Mouse (Mus musculus) forebrain, embryonic 12.5 days (tissue): Measurements from ENCODE around the gene Rtf1. TPM values are rescaled to one million over a fixed set of nuclear protein-coding genes. Genes with fewer than 3 reads are reported as not detected.
A peak's percentile ranks its signal among the peaks of the same experiment; 100 is the strongest.

ENCODE experiments used
- ATAC-seq: fragments of 200-750 bp; cut with Nextera tagmentation; 2 replicates; pipeline ENCODE4 v1.8.0; 2017; ENCODE audit warnings: moderate TSS enrichment; ENCODE audit not compliant: low FRiP score
- H3K27ac ChIP-seq: fragments of 300-500 bp; sonication (generic); 2 replicates; pipeline ENCODE4 v1.5.1; 2016; ENCODE audit warnings: mild to moderate bottlenecking
- H3K27me3 ChIP-seq: fragments of 300-500 bp; sonication (generic); 2 replicates; pipeline ENCODE4 v1.6.1; 2016; ENCODE audit warnings: mild to moderate bottlenecking
- H3K36me3 ChIP-seq: fragments of 300-500 bp; sonication (generic); replicated peaks from 2 replicates; pipeline ENCODE4 v1.6.1; 2016; ENCODE audit warnings: mild to moderate bottlenecking
- H3K4me1 ChIP-seq: fragments of 300-500 bp; sonication (generic); 2 replicates; pipeline ENCODE4 v1.6.1; 2016
- H3K4me2 ChIP-seq: fragments of 300-500 bp; sonication (generic); 2 replicates; pipeline ENCODE4 v1.6.1; 2016; ENCODE audit warnings: mild to moderate bottlenecking, moderate library complexity
- H3K4me3 ChIP-seq: fragments of 300-500 bp; sonication (generic); replicated peaks from 2 replicates; pipeline ENCODE4 v1.5.1; 2016; ENCODE audit warnings: mild to moderate bottlenecking
- H3K9ac ChIP-seq: fragments of 300-500 bp; sonication (generic); 2 replicates; pipeline ENCODE4 v1.6.1; 2016; ENCODE audit warnings: mild to moderate bottlenecking
- H3K9me3 ChIP-seq: fragments of 300-500 bp; sonication (generic); 2 replicates; pipeline ENCODE4 v1.6.1; 2016
- WGBS: fragments of 180-500 bp; shearing (Covaris S2); methylation state at CpG from one replicate; pipeline ENCODE4 v1.1.7; 2016; 5-methylcytosine and 5-hydroxymethylcytosine counted together
- polyA plus RNA-seq: library from polyadenylated mRNA; unstranded; fragments of >200 nt; fragmentation: Nextera tagmentation; extraction: Ambion mirVana; gene quantifications from 2 replicates; pipeline ENCODE4 v1.2.1, GENCODE M21; 2016

Rtf1 gene
- polyA plus RNA-seq, 1 experiment from 2014 or later = 80.6 TPM

- whole genome bisulfite sequencing = under 1% methylated on average over 52 of the region's 53 CpGs
- Histone ChIP-seq H3K9me3 (no peaks in the 10 kb centered on the region), H3K27me3 (peaks cover 70% of the 10 kb centered on the region), H3K4me1 (peaks cover 42% of the 10 kb centered on the region), H3K9ac (peak within 1 kb of the TSS; percentile 65), H3K4me2 (peak within 1 kb of the TSS; percentile 99), H3K4me3 (peak within 1 kb of the TSS; percentile 69), H3K27ac (peak within 1 kb of the TSS; percentile 63), H3K36me3 (no peaks in the 10 kb centered on the region)
- ATAC-seq = peak; percentile 82
Observed at GRCm38 (mm10) chr2:119741581-119742411, 66.9 kb downstream of the Rtf1 start, which contains the start of gene Itpka. Gene Itpka, plus strand, starts transcription at chr2:119742337.

GRCm38 (mm10) chr2:119742461-119743175, 67.8 kb downstream of the Rtf1 start:
- H3K4me1 ChIP-seq = peaks cover 42% of the 10 kb centered on the region
- peak overlapping the region; percentile 69 for H3K4me3 ChIP-seq
- ATAC-seq = peak; percentile 40
- H3K4me2 ChIP-seq = peak overlapping the region; percentile 99
- H3K36me3 ChIP-seq = no peaks in the 10 kb centered on the region
- under 1% methylated on average over 61 of the region's 70 CpGs for WGBS
- no peak overlapping the region for H3K27ac ChIP-seq
- peaks cover 63% of the 10 kb centered on the region for H3K27me3 ChIP-seq
- H3K9me3 ChIP-seq = no peaks in the 10 kb centered on the region
- H3K9ac ChIP-seq = peak overlapping the region; percentile 65

GRCm38 (mm10) chr2:119743176-119743807, 68.4 kb downstream of the Rtf1 start:
- 12% methylated on average over 14 of the region's 31 CpGs for WGBS
- Histone ChIP-seq H3K9ac (peak overlapping the region; percentile 65), H3K27me3 (peaks cover 63% of the 10 kb centered on the region), H3K4me2 (peak overlapping the region; percentile 99), H3K4me1 (peaks cover 42% of the 10 kb centered on the region), H3K9me3 (no peaks in the 10 kb centered on the region), H3K27ac (no peak overlapping the region), H3K4me3 (peak overlapping the region; percentile 69), H3K36me3 (no peaks in the 10 kb centered on the region)
- ATAC-seq = no peak

- H3K4me1 ChIP-seq = peaks cover 42% of the 10 kb centered on the region
- H3K4me3 ChIP-seq = peak overlapping the region; percentile 69
- H3K27me3 ChIP-seq = peaks cover 64% of the 10 kb centered on the region
- 4% methylated on average over 22 of the region's 22 CpGs for WGBS
- peak overlapping the region; percentile 38; the same call in 1 of the 2 replicates for H3K4me2 ChIP-seq
- H3K9ac ChIP-seq = no peak overlapping the region
- no peaks in the 10 kb centered on the region for H3K36me3 ChIP-seq
- no peaks in the 10 kb centered on the region for H3K9me3 ChIP-seq
- no peak for ATAC-seq
- H3K27ac ChIP-seq = no peak overlapping the region
Observed at GRCm38 (mm10) chr2:119743808-119744162, 68.9 kb downstream of the Rtf1 start.

- 4% methylated on average over 46 of the region's 46 CpGs for WGBS
- Histone ChIP-seq H3K36me3 (no peaks in the 10 kb centered on the region), H3K9ac (no peak overlapping the region), H3K4me3 (peak overlapping the region; percentile 69), H3K27me3 (peaks cover 66% of the 10 kb centered on the region), H3K9me3 (no peaks in the 10 kb centered on the region), H3K27ac (no peak overlapping the region), H3K4me1 (peaks cover 42% of the 10 kb centered on the region), H3K4me2 (peak overlapping the region; percentile 38)
- ATAC-seq = no peak
Observed at GRCm38 (mm10) chr2:119744163-119745111, 69.6 kb downstream of the Rtf1 start.

- WGBS = 6% methylated on average over 1 of the region's 1 CpGs
- Histone ChIP-seq H3K4me2 (no peak overlapping the region), H3K27ac (no peak overlapping the region), H3K9ac (no peak overlapping the region), H3K4me1 (peaks cover 42% of the 10 kb centered on the region), H3K9me3 (no peaks in the 10 kb centered on the region), H3K27me3 (peaks cover 68% of the 10 kb centered on the region), H3K4me3 (no peak overlapping the region), H3K36me3 (no peaks in the 10 kb centered on the region)
- ATAC-seq = no peak
Observed at GRCm38 (mm10) chr2:119745281-119745680, 70.4 kb downstream of the Rtf1 start.

- ATAC-seq = no peak
Observed at GRCm38 (mm10) chr2:119747554-119747953, 72.7 kb downstream of the Rtf1 start.

GRCm38 (mm10) chr2:119749260-119749659, 74.4 kb downstream of the Rtf1 start:
- Histone ChIP-seq H3K9me3 (no peaks in the 10 kb centered on the region), H3K36me3 (no peaks in the 10 kb centered on the region), H3K9ac (no peak overlapping the region), H3K27me3 (peaks cover 68% of the 10 kb centered on the region), H3K4me3 (no peak overlapping the region), H3K27ac (no peak overlapping the region), H3K4me2 (no peak overlapping the region), H3K4me1 (peaks cover 8% of the 10 kb centered on the region)
- ATAC-seq = no peak
- 80% methylated on average over 13 of the region's 13 CpGs for WGBS

More at GRCm38 (mm10) chr2:119747554-119747953, 72.7 kb downstream of the Rtf1 start:
- Histone ChIP-seq H3K4me1 (peaks cover 25% of the 10 kb centered on the region), H3K27me3 (peaks cover 69% of the 10 kb centered on the region), H3K36me3 (no peaks in the 10 kb centered on the region), H3K9me3 (no peaks in the 10 kb centered on the region), H3K4me2 (no peak overlapping the region), H3K9ac (no peak overlapping the region), H3K4me3 (no peak overlapping the region), H3K27ac (no peak overlapping the region)
- WGBS = 81% methylated on average over 7 of the region's 7 CpGs

- Histone ChIP-seq H3K9ac (peak overlapping the region; percentile 67), H3K36me3 (no peaks in the 10 kb centered on the region), H3K4me2 (peak overlapping the region; percentile 100), H3K4me1 (peaks cover 19% of the 10 kb centered on the region), H3K27me3 (peaks cover 82% of the 10 kb centered on the region), H3K9me3 (no peaks in the 10 kb centered on the region), H3K27ac (no peak overlapping the region), H3K4me3 (peak overlapping the region; percentile 66)
- ATAC-seq = peak; percentile 33
- WGBS = 3% methylated on average over 27 of the region's 31 CpGs
Observed at GRCm38 (mm10) chr2:119757601-119758100, 82.8 kb downstream of the Rtf1 start.

- ATAC-seq = peak; percentile 51
- Histone ChIP-seq H3K9ac (peak overlapping the region; percentile 67), H3K36me3 (0 out of 2 replicates have a peak, but pooled peaks cover under 1% of the 10 kb centered on the region), H3K27ac (no peak overlapping the region), H3K4me3 (peak overlapping the region; percentile 66), H3K27me3 (peaks cover 76% of the 10 kb centered on the region), H3K9me3 (no peaks in the 10 kb centered on the region), H3K4me1 (peaks cover 19% of the 10 kb centered on the region), H3K4me2 (peak overlapping the region; percentile 100)
- WGBS = under 1% methylated on average over 56 of the region's 77 CpGs
Observed at GRCm38 (mm10) chr2:119758101-119758843, 83.4 kb downstream of the Rtf1 start.
